Mouse (Mus musculus) stomach, postnatal 0 days (tissue): ENCODE data around the gene Hacd2.

Experiments used
- CTCF ChIP-seq: IDR thresholded peaks from 2 replicates; pipeline ENCODE4 v1.5.1; 2016; ENCODE audit warnings: antibody characterized with exemption, low read depth, mild to moderate bottlenecking, moderate library complexity
- EP300 ChIP-seq: optimal IDR thresholded peaks from 2 replicates; pipeline ENCODE3; 2016; ENCODE audit warnings: antibody characterized with exemption

DNA sequence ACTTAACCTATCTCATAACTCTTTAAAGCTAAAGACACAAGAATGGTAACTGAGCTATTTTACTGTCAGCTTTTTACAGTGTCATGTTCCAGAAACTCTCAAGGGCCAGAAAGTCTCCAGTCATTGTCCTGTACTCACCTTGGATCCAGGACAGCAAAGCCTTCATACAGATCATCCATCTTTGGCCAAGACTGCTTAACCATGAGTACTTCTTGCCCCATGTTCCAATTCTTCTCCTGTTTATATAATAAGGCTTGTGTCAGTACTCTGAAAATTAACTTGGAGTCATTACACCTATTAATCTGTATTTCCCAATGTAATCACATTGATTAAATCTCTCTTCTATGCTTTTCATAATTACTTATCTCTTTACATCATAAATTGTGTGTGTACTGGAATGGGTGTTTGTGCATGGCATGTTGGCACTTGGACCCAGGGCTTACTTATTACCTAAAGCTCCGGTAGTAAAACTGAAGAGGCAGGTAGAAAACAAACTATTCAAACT lies 3.7 kb upstream of the Hacd2 start:
- TF ChIP-seq EP300 = no peak
- TF ChIP-seq CTCF = no peak
